Comparison of ENCODE assay signal across 16 mouse cellular contexts in genomic region chr15:4643888-4644606, GRCm38 (mm10).
DNase-seq lines count a peak whose midpoint lies in the region; ATAC-seq lines count a peak whose summit lies in the region.
"Had no signal": no experiment of that assay in that cellular context is flagged by ENCODE, and none has a peak within 500 bp of the region (broad histone marks: within the 10 kb centered on the region; RNA-seq: fewer than 3 reads in every experiment).

No protein-coding gene starts in this region.

- H3K4me3 ChIP-seq in hindbrain, embryonic 16.5 days (ENCODE audit: low read length), result no peak overlapping the region
- H3K4me3 ChIP-seq in hindbrain, embryonic 12.5 days, result no peak overlapping the region
- no peak overlapping the region for H3K4me3 ChIP-seq in forebrain, embryonic 13.5 days
- H3K4me3 ChIP-seq in midbrain, embryonic 13.5 days (replicated peaks), result no peak overlapping the region
- H3K4me3 ChIP-seq: heart, embryonic 13.5 days had no signal

- H3K36me3 ChIP-seq in hindbrain, embryonic 16.5 days (ENCODE audit: control insufficient read depth, insufficient read depth, low read length), result no peaks in the 10 kb centered on the region
- no peaks in the 10 kb centered on the region for H3K36me3 ChIP-seq in hindbrain, embryonic 12.5 days
- H3K36me3 ChIP-seq in forebrain, embryonic 13.5 days (ENCODE audit: poor library complexity, severe bottlenecking), result no peaks in the 10 kb centered on the region
- no peaks in the 10 kb centered on the region for H3K36me3 ChIP-seq in midbrain, embryonic 13.5 days
- H3K36me3 ChIP-seq: heart, embryonic 13.5 days had no signal

- no peak overlapping the region for H3K4me2 ChIP-seq in hindbrain, embryonic 16.5 days (ENCODE audit: low read length)
- H3K4me2 ChIP-seq in hindbrain, embryonic 12.5 days (replicated peaks), result no peak overlapping the region
- H3K4me2 ChIP-seq in forebrain, embryonic 13.5 days, result no peak overlapping the region
- H3K4me2 ChIP-seq in midbrain, embryonic 13.5 days (replicated peaks), result no peak overlapping the region
- H3K4me2 ChIP-seq: heart, embryonic 13.5 days; liver, embryonic 11.5 days had no signal

- no peak overlapping the region for H3K9ac ChIP-seq in hindbrain, embryonic 16.5 days (ENCODE audit: low read depth, low read length)
- no peak overlapping the region for H3K9ac ChIP-seq in hindbrain, embryonic 12.5 days
- H3K9ac ChIP-seq in forebrain, embryonic 13.5 days, result no peak overlapping the region
- no peak overlapping the region for H3K9ac ChIP-seq in midbrain, embryonic 13.5 days (replicated peaks)
- H3K9ac ChIP-seq: heart, embryonic 13.5 days had no signal

- DNase-seq in right cerebral cortex, postnatal 36 days (ENCODE audit: low spot score in 2 of 2), result no peak
- DNase-seq in left cerebral cortex, adult 18-20 months (ENCODE audit: low spot score in 2 of 2), result no peak
- DNase-seq in frontal cortex, postnatal 36 days (ENCODE audit: low spot score in 2 of 2), result no peak
- DNase-seq: cerebellum, adult 8-10 months; gastrocnemius, postnatal 10 days; heart, adult 11 months; kidney, adult 9 months; kidney, postnatal 36 days; lung, adult 18-20 months had no signal

- H3K27me3 ChIP-seq in hindbrain, embryonic 16.5 days (replicated peaks; ENCODE audit: control insufficient read depth, insufficient read depth, low read length), result no peaks in the 10 kb centered on the region
- no peaks in the 10 kb centered on the region for H3K27me3 ChIP-seq in hindbrain, embryonic 12.5 days
- no peaks in the 10 kb centered on the region for H3K27me3 ChIP-seq in forebrain, embryonic 13.5 days
- no peaks in the 10 kb centered on the region for H3K27me3 ChIP-seq in midbrain, embryonic 13.5 days
- H3K27me3 ChIP-seq: heart, embryonic 13.5 days had no signal

- no peaks in the 10 kb centered on the region for H3K9me3 ChIP-seq in hindbrain, embryonic 16.5 days (ENCODE audit: control insufficient read depth, low read length)
- H3K9me3 ChIP-seq in hindbrain, embryonic 12.5 days (replicated peaks), result no peaks in the 10 kb centered on the region
- H3K9me3 ChIP-seq in forebrain, embryonic 13.5 days (replicated peaks), result no peaks in the 10 kb centered on the region
- no peaks in the 10 kb centered on the region for H3K9me3 ChIP-seq in midbrain, embryonic 13.5 days
- H3K9me3 ChIP-seq: heart, embryonic 13.5 days had no signal

- WGBS in hindbrain, embryonic 16.5 days, result 73% methylated on average over 4 of the region's 4 CpGs
- 71% methylated on average over 4 of the region's 4 CpGs for WGBS in hindbrain, embryonic 12.5 days
- WGBS in forebrain, embryonic 13.5 days, result 9% methylated on average over 4 of the region's 4 CpGs
- 21% methylated on average over 4 of the region's 4 CpGs for WGBS in midbrain, embryonic 13.5 days

- H3K27ac ChIP-seq in hindbrain, embryonic 16.5 days (ENCODE audit: low read depth, low read length), result no peak overlapping the region
- no peak overlapping the region for H3K27ac ChIP-seq in hindbrain, embryonic 12.5 days
- peak overlapping the region; percentile 35; the same call in 1 of the 2 replicates for H3K27ac ChIP-seq in forebrain, embryonic 13.5 days
- peak overlapping the region; percentile 67; the same call in 1 of the 2 replicates for H3K27ac ChIP-seq in midbrain, embryonic 13.5 days
- H3K27ac ChIP-seq: heart, embryonic 13.5 days; stomach, postnatal 0 days had no signal

- no peaks in the 10 kb centered on the region for H3K4me1 ChIP-seq in hindbrain, embryonic 16.5 days (ENCODE audit: control insufficient read depth, insufficient read depth, low read depth, low read length)
- no peaks in the 10 kb centered on the region for H3K4me1 ChIP-seq in hindbrain, embryonic 12.5 days
- H3K4me1 ChIP-seq in forebrain, embryonic 13.5 days, result peaks cover 7% of the 10 kb centered on the region
- peaks cover 16% of the 10 kb centered on the region for H3K4me1 ChIP-seq in midbrain, embryonic 13.5 days (replicated peaks)
- H3K4me1 ChIP-seq: heart, embryonic 13.5 days had no signal

- peak; percentile 56; the same call in 1 of the 2 replicates for ATAC-seq in hindbrain, embryonic 16.5 days
- no peak for ATAC-seq in hindbrain, embryonic 12.5 days (ENCODE audit: low FRiP score)
- ATAC-seq in forebrain, embryonic 13.5 days, result peak; percentile 76; the same call in 1 of the 2 replicates
- peak; percentile 89 for ATAC-seq in midbrain, embryonic 13.5 days

Comparison
In these comparisons a context has a peak if more than half of its experiments do, and no peak if none do; other contexts are left out.
1. H3K27ac ChIP-seq: peak in forebrain, embryonic 13.5 days (single experiment) and midbrain, embryonic 13.5 days (single experiment); none in hindbrain, embryonic 16.5 days (single experiment) and hindbrain, embryonic 12.5 days (single experiment).